Mouse (Mus musculus) left cerebral cortex, adult 9 months (tissue): ENCODE results near the gene B230104I21Rik.
A peak's percentile ranks its signal among the peaks of the same experiment; 100 is the strongest.

Experiments used
- DNase-seq, 2 experiments: peaks; one replicate each; pipeline ENCODE4 v3.0.0; 2022; ENCODE audit warnings: low spot score in 2 of 2

B230104I21Rik gene

GRCm38 (mm10) chr4:154335761-154336160 is at the start of gene B230104I21Rik:
Gene B230104I21Rik (plus strand): TSS chr4:154336127.
- peak; percentile 23 to 45 for DNase-seq

GRCm38 (mm10) chr4:154293735-154294201 is 42.2 kb upstream of the B230104I21Rik start:
- no peak for DNase-seq

- no peak for DNase-seq
Measured at GRCm38 (mm10) chr4:154294262-154294731, 41.6 kb upstream of the B230104I21Rik start.

- no peak for DNase-seq
Measured at GRCm38 (mm10) chr4:154297761-154298160, 38.2 kb upstream of the B230104I21Rik start.

- DNase-seq: no peak
Measured at GRCm38 (mm10) chr4:154299541-154300271, 36.2 kb upstream of the B230104I21Rik start.

- peak in 1 of 2 experiments; percentile 41 for DNase-seq
Measured at GRCm38 (mm10) chr4:154301466-154301881, 34.5 kb upstream of the B230104I21Rik start, which contains the start of gene Arhgef16. Gene Arhgef16 (minus strand): TSS chr4:154301676.

GRCm38 (mm10) chr4:154309131-154309530 is 26.8 kb upstream of the B230104I21Rik start:
- no peak for DNase-seq

GRCm38 (mm10) chr4:154310576-154311262 is 25.2 kb upstream of the B230104I21Rik start:
- DNase-seq: no peak

- DNase-seq: no peak
Measured at GRCm38 (mm10) chr4:154312143-154312812, 23.6 kb upstream of the B230104I21Rik start.

GRCm38 (mm10) chr4:154312935-154313621 is 22.8 kb upstream of the B230104I21Rik start:
- DNase-seq: peak; percentile 42 to 54

- DNase-seq: no peak
Measured at GRCm38 (mm10) chr4:154313622-154313967, 22.3 kb upstream of the B230104I21Rik start.

GRCm38 (mm10) chr4:154325410-154325809 is 10.5 kb upstream of the B230104I21Rik start:
- no peak for DNase-seq

GRCm38 (mm10) chr4:154328431-154328830 is 7.5 kb upstream of the B230104I21Rik start:
- DNase-seq: no peak

- DNase-seq: peak; percentile 25 to 87
Measured at GRCm38 (mm10) chr4:154328836-154329235, 7.1 kb upstream of the B230104I21Rik start.

- no peak for DNase-seq
Measured at GRCm38 (mm10) chr4:154330001-154330400, 5.9 kb upstream of the B230104I21Rik start.

- DNase-seq: no peak
Measured at GRCm38 (mm10) chr4:154331271-154331670, 4.7 kb upstream of the B230104I21Rik start.

GRCm38 (mm10) chr4:154333300-154333699 is 2.6 kb upstream of the B230104I21Rik start:
- no peak for DNase-seq

GRCm38 (mm10) chr4:154334699-154335402 is 1.1 kb upstream of the B230104I21Rik start:
- DNase-seq: no peak

GRCm38 (mm10) chr4:154336650-154337049 is 723 bp downstream of the B230104I21Rik start:
- DNase-seq: no peak

GRCm38 (mm10) chr4:154346731-154347522 is 11.0 kb downstream of the B230104I21Rik start:
- DNase-seq: no peak
